Mouse (Mus musculus): ENCODE data around the gene Ggta1.

Gene Ggta1

GRCm38 (mm10) chr2:35491151-35491550 lies 28.1 kb upstream of the Ggta1 start:
- WGBS: 82% methylated on average over 24 of the region's 24 CpGs

GRCm38 (mm10) chr2:35490458-35491111 lies 27.6 kb upstream of the Ggta1 start:
- 33% methylated on average over 17 of the region's 17 CpGs for WGBS

- WGBS: 93% methylated on average over 3 of the region's 3 CpGs
These were observed 24.7 kb upstream of the Ggta1 start for GRCm38 (mm10) chr2:35487700-35488099.

GRCm38 (mm10) chr2:35486981-35487655 lies 24.1 kb upstream of the Ggta1 start:
- WGBS: 76% methylated on average over 5 of the region's 5 CpGs

GRCm38 (mm10) chr2:35484102-35484501 lies 21.1 kb upstream of the Ggta1 start:
- WGBS: 88% methylated on average over 3 of the region's 3 CpGs

GRCm38 (mm10) chr2:35483402-35483801 lies 20.4 kb upstream of the Ggta1 start:
- WGBS: 60% methylated on average over 9 of the region's 9 CpGs

GRCm38 (mm10) chr2:35481322-35481990 lies 18.4 kb upstream of the Ggta1 start:
- 76% methylated on average over 7 of the region's 7 CpGs for WGBS

GRCm38 (mm10) chr2:35480073-35480472 lies 17.0 kb upstream of the Ggta1 start:
- WGBS: 67% methylated on average over 3 of the region's 3 CpGs

GRCm38 (mm10) chr2:35478812-35479122 lies 15.7 kb upstream of the Ggta1 start:
- WGBS: 82% methylated on average over 3 of the region's 3 CpGs

GRCm38 (mm10) chr2:35477999-35478811 lies 15.2 kb upstream of the Ggta1 start:
- WGBS: 83% methylated on average over 10 of the region's 10 CpGs

- WGBS: 73% methylated on average over 6 of the region's 6 CpGs
These were observed 14.3 kb upstream of the Ggta1 start for GRCm38 (mm10) chr2:35477321-35477720.

- 84% methylated on average over 1 of the region's 1 CpGs for WGBS
These were observed 11.9 kb upstream of the Ggta1 start for GRCm38 (mm10) chr2:35474916-35475315.

GRCm38 (mm10) chr2:35469266-35469665 lies 6.2 kb upstream of the Ggta1 start:
- WGBS: 88% methylated on average over 3 of the region's 3 CpGs

- 97% methylated on average over 2 of the region's 2 CpGs for WGBS
These were observed 5.2 kb upstream of the Ggta1 start for GRCm38 (mm10) chr2:35468276-35468675.

- 95% methylated on average over 3 of the region's 3 CpGs for WGBS
These were observed 4.8 kb upstream of the Ggta1 start for GRCm38 (mm10) chr2:35467855-35468254.

- WGBS: 69% methylated on average over 3 of the region's 3 CpGs
These were observed 1.5 kb upstream of the Ggta1 start for GRCm38 (mm10) chr2:35464548-35464947.

- 81% methylated on average over 7 of the region's 7 CpGs for WGBS
These were observed 1.1 kb upstream of the Ggta1 start for GRCm38 (mm10) chr2:35464089-35464534.

- 53% methylated on average over 18 of the region's 19 CpGs for WGBS
These were observed 499 bp upstream of the Ggta1 start for GRCm38 (mm10) chr2:35463372-35464088.

- 2% methylated on average over 30 of the region's 52 CpGs for WGBS
These were observed 852 bp downstream of the Ggta1 start for GRCm38 (mm10) chr2:35461971-35462787.

- whole genome bisulfite sequencing: 16% methylated on average over 20 of the region's 20 CpGs
These were observed 1.7 kb downstream of the Ggta1 start for GRCm38 (mm10) chr2:35461131-35461947.
